In genomic region chr3:128014909-128015308, GRCm38 (mm10) we compare ENCODE assay signal across 29 mouse cellular contexts.
"Had no signal": no experiment of that assay in that cellular context is flagged by ENCODE, and none has a peak within 500 bp of the region (broad histone marks: within the 10 kb centered on the region; RNA-seq: fewer than 3 reads in every experiment).

No protein-coding gene starts in this region.

- ATAC-seq: forebrain, embryonic 13.5 days; forebrain, embryonic 14.5 days; forebrain, embryonic 15.5 days; forebrain, embryonic 16.5 days; forebrain, postnatal 0 days had no signal

- DNase-seq: cerebellum, adult 2 months; cerebellum, adult 8-10 months; cerebellum, adult 9-10 months; cerebellum, adult 9-11 months; cerebellum, postnatal 10 days; cerebellum, postnatal 14 days; cerebellum, postnatal 25 days; cerebellum, postnatal 36 days; embryo, embryonic 11 days; forebrain, postnatal 0 days; gastrocnemius, adult 2 months; gastrocnemius, postnatal 10 days; gastrocnemius, postnatal 14 days; gastrocnemius, postnatal 25 days; gastrocnemius, postnatal 36 days; heart, adult 11 months; heart, adult 18-20 months; heart, adult 2 months had no signal

- H3K27ac ChIP-seq: embryonic facial prominence, embryonic 10.5 days; embryonic facial prominence, embryonic 12.5 days; embryonic facial prominence, embryonic 13.5 days; embryonic facial prominence, embryonic 15.5 days; forebrain, embryonic 10.5 days; forebrain, embryonic 12.5 days; forebrain, embryonic 13.5 days; forebrain, embryonic 15.5 days; gastrocnemius, adult 2 months; heart, adult 2 months had no signal

- H3K4me3 ChIP-seq: embryonic facial prominence, embryonic 10.5 days; embryonic facial prominence, embryonic 12.5 days; embryonic facial prominence, embryonic 13.5 days; embryonic facial prominence, embryonic 15.5 days; erythroblast, embryonic 14.5 days; forebrain, embryonic 10.5 days; forebrain, embryonic 12.5 days; forebrain, embryonic 13.5 days; forebrain, embryonic 15.5 days; gastrocnemius, adult 2 months; heart, adult 2 months had no signal

- H3K27me3 ChIP-seq: embryonic facial prominence, embryonic 12.5 days; embryonic facial prominence, embryonic 13.5 days; embryonic facial prominence, embryonic 15.5 days; forebrain, embryonic 12.5 days; forebrain, embryonic 13.5 days; forebrain, embryonic 15.5 days had no signal

- H3K4me1 ChIP-seq: embryonic facial prominence, embryonic 10.5 days; embryonic facial prominence, embryonic 12.5 days; embryonic facial prominence, embryonic 13.5 days; embryonic facial prominence, embryonic 15.5 days; forebrain, embryonic 10.5 days; forebrain, embryonic 12.5 days; forebrain, embryonic 13.5 days; forebrain, embryonic 15.5 days had no signal

- H3K9ac ChIP-seq: embryonic facial prominence, embryonic 12.5 days; embryonic facial prominence, embryonic 13.5 days; embryonic facial prominence, embryonic 15.5 days; forebrain, embryonic 12.5 days; forebrain, embryonic 13.5 days; forebrain, embryonic 15.5 days; forebrain, postnatal 0 days had no signal

- H3K9me3 ChIP-seq: embryonic facial prominence, embryonic 10.5 days; embryonic facial prominence, embryonic 12.5 days; embryonic facial prominence, embryonic 13.5 days; embryonic facial prominence, embryonic 15.5 days; forebrain, embryonic 10.5 days; forebrain, embryonic 12.5 days; forebrain, embryonic 13.5 days; forebrain, embryonic 15.5 days had no signal

- H3K4me2 ChIP-seq: embryonic facial prominence, embryonic 12.5 days; embryonic facial prominence, embryonic 13.5 days; embryonic facial prominence, embryonic 15.5 days; forebrain, embryonic 12.5 days; forebrain, embryonic 13.5 days; forebrain, embryonic 15.5 days had no signal

- H3K36me3 ChIP-seq: embryonic facial prominence, embryonic 10.5 days; embryonic facial prominence, embryonic 12.5 days; embryonic facial prominence, embryonic 13.5 days; embryonic facial prominence, embryonic 15.5 days; forebrain, embryonic 10.5 days; forebrain, embryonic 12.5 days; forebrain, embryonic 15.5 days had no signal
